Mouse (Mus musculus) hindbrain, embryonic 13.5 days (tissue): Measurements from ENCODE around the gene Lrrc72. TPM values are rescaled to one million over a fixed set of nuclear protein-coding genes. Genes with fewer than 3 reads are reported as not detected.

Experiments used
- ATAC-seq: fragments of 200-750 bp; cut with Nextera tagmentation; 2 replicates; pipeline ENCODE4 v1.8.0; 2017; ENCODE audit warnings: moderate TSS enrichment; ENCODE audit not compliant: low FRiP score
- H3K27ac ChIP-seq: fragments of 300-500 bp; sonication (generic); 2 replicates; pipeline ENCODE4 v1.5.1; 2015; ENCODE audit warnings: inconsistent platforms, mild to moderate bottlenecking, moderate library complexity
- H3K27me3 ChIP-seq: fragments of 300-500 bp; sonication (generic); 2 replicates; pipeline ENCODE4 v1.6.1; 2015; ENCODE audit warnings: mild to moderate bottlenecking, inconsistent platforms
- H3K36me3 ChIP-seq: fragments of 300-500 bp; sonication (generic); 2 replicates; pipeline ENCODE4 v1.6.1; 2015; ENCODE audit warnings: mild to moderate bottlenecking, inconsistent platforms
- H3K4me1 ChIP-seq: fragments of 300-500 bp; sonication (generic); replicated peaks from 2 replicates; pipeline ENCODE4 v1.6.1; 2015; ENCODE audit warnings: inconsistent platforms
- H3K4me2 ChIP-seq: fragments of 300-500 bp; sonication (generic); 2 replicates; pipeline ENCODE4 v1.6.1; 2015; ENCODE audit warnings: inconsistent platforms, mild to moderate bottlenecking, moderate library complexity
- H3K4me3 ChIP-seq: fragments of 300-500 bp; sonication (generic); 2 replicates; pipeline ENCODE4 v1.5.1; 2015; ENCODE audit warnings: mild to moderate bottlenecking, inconsistent platforms
- H3K9ac ChIP-seq: fragments of 300-500 bp; sonication (generic); 2 replicates; pipeline ENCODE4 v1.6.1; 2015; ENCODE audit warnings: mild to moderate bottlenecking, inconsistent platforms
- H3K9me3 ChIP-seq: fragments of 300-500 bp; sonication (generic); 2 replicates; pipeline ENCODE4 v1.6.1; 2016; ENCODE audit warnings: inconsistent platforms
- WGBS: fragments of 180-500 bp; shearing (Covaris S2); methylation state at CpG from one replicate; pipeline ENCODE4 v1.1.7; 2015; 5-methylcytosine and 5-hydroxymethylcytosine counted together
- polyA plus RNA-seq: library from polyadenylated mRNA; unstranded; fragments of >200 nt; fragmentation: Nextera tagmentation; extraction: Ambion mirVana; gene quantifications from 2 replicates; pipeline ENCODE4 v1.2.1, GENCODE M21; 2015

Gene Lrrc72
- polyA plus RNA-seq, 1 experiment from 2014 or later: not detected

DNA sequence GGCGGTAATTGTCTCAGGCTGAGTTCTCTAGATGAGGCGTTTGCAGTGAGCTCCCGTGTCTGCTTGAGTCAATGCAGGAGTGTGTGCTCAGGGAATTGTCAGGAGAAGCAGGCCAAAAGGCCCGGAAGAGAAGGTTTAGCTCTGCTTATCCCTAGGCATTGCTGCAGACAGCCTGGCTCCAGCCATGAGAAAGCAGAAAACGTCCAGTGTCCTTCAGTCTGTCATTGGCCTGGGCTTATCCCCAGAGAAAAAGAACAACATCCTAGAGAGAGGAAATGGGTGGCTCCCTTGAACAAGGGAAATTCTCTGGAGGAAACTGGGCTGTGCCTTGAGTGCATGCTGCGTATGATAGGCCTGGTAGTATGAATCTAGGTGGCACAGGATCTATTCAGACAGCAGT, 70.6 kb downstream of the Lrrc72 start:
- Histone ChIP-seq H3K36me3 (peaks cover 64% of the 10 kb centered on the region), H3K4me3 (no peak overlapping the region), H3K4me1 (no peaks in the 10 kb centered on the region), H3K9ac (no peak overlapping the region), H3K27me3 (no peaks in the 10 kb centered on the region), H3K27ac (no peak overlapping the region), H3K9me3 (no peaks in the 10 kb centered on the region), H3K4me2 (no peak overlapping the region)
- no peak for ATAC-seq
- 86% methylated on average over 6 of the region's 6 CpGs for WGBS

DNA sequence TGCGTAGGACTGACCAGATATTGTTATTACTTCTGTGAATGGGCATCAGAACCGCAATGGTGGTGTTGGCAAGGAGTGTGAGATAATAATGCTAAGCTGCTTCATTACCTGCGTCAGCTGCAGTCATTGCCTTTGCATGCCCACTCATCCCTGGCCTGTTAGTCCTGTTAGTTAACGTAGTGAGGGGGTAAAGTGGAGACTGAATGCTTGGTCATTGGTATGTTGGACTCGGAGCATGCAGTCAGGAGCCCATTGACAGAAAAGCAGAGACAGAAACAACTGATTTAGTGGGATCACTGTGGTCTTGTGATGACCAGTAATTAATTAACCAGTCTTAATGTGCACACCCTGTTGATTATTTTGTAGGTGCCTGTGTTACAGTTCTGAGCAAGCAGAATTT, 76.0 kb downstream of the Lrrc72 start:
- Histone ChIP-seq H3K27me3 (no peaks in the 10 kb centered on the region), H3K36me3 (peaks cover 67% of the 10 kb centered on the region), H3K9me3 (no peaks in the 10 kb centered on the region), H3K4me2 (no peak overlapping the region), H3K4me3 (no peak overlapping the region), H3K27ac (no peak overlapping the region), H3K9ac (no peak overlapping the region), H3K4me1 (no peaks in the 10 kb centered on the region)
- no peak for ATAC-seq
- 95% methylated on average over 5 of the region's 5 CpGs for WGBS

GRCm38 (mm10) chr12:36165299-36165698, 87.9 kb downstream of the Lrrc72 start:
- no peak for ATAC-seq
- peaks cover 3% of the 10 kb centered on the region; the same call in 1 of the 2 replicates for H3K4me1 ChIP-seq
- H3K4me2 ChIP-seq: no peak overlapping the region
- peaks cover 25% of the 10 kb centered on the region for H3K36me3 ChIP-seq
- H3K9me3 ChIP-seq: no peaks in the 10 kb centered on the region
- no peak overlapping the region for H3K4me3 ChIP-seq
- no peaks in the 10 kb centered on the region for H3K27me3 ChIP-seq
- no peak overlapping the region for H3K9ac ChIP-seq
- no peak overlapping the region for H3K27ac ChIP-seq
- WGBS: 63% methylated on average over 1 of the region's 1 CpGs

GRCm38 (mm10) chr12:36164126-36164791, 88.9 kb downstream of the Lrrc72 start:
- Histone ChIP-seq H3K4me2 (no peak overlapping the region), H3K4me3 (no peak overlapping the region), H3K4me1 (peaks cover 4% of the 10 kb centered on the region), H3K27ac (no peak overlapping the region), H3K27me3 (no peaks in the 10 kb centered on the region), H3K36me3 (peaks cover 18% of the 10 kb centered on the region), H3K9me3 (no peaks in the 10 kb centered on the region), H3K9ac (no peak overlapping the region)
- 89% methylated on average over 7 of the region's 7 CpGs for WGBS
- ATAC-seq: no peak

Other genes starting within 250 kb of the Lrrc72 start
- gene Tspan13, start 210.9 kb downstream of the Lrrc72 start, polyA plus RNA-seq: 408 and 421 TPM in 2 replicates
- gene Ankmy2, start 96.3 kb downstream of the Lrrc72 start, polyA plus RNA-seq: 60.3 and 63.8 TPM in 2 replicates
- 425 and 457 TPM in 2 replicates for gene Bzw2, start 95.3 kb downstream of the Lrrc72 start, polyA plus RNA-seq
- 11.2 and 21.2 TPM in 2 replicates for gene Sostdc1, start 60.7 kb upstream of the Lrrc72 start, polyA plus RNA-seq
- gene Ispd, start 128.1 kb upstream of the Lrrc72 start, polyA plus RNA-seq: 12.6 and 14.3 TPM in 2 replicates
- 2.0 and 2.5 TPM in 2 replicates for gene D630036H23Rik, start 128.8 kb upstream of the Lrrc72 start, polyA plus RNA-seq